Mouse (Mus musculus): ENCODE results near the gene Olfr1424. TPM values are rescaled to one million over a fixed set of nuclear protein-coding genes. Genes with fewer than 3 reads are reported as not detected.
"Not testable (repeated sequence)": the region's sequence is repeated elsewhere in the genome, so short reads cannot be mapped to it uniquely, and the experiment has no call there.

Gene Olfr1424
- polyA plus RNA-seq (2012; ENCODE audit: insufficient read depth, insufficient read length, missing spikeins) = not detected in 2 replicates

DNA sequence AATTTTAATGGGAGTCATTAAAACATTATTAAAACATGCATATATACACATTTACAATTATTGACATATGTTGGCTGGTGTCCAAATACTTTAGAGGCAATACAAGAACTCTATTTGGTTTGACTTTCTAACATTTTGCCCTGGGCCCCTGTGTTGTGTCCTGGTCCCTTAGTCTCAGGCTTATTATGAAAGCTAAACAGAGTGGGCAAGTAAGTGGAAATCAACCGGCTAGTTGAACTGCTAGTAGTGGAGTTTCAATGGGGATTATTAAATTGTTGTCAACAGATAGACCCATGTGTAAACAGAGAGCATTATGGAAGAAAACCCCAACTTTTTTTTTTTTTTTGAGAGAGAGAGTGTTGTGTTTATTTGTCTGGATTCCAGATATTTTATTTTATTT lies at the start of gene Olfr1424:
Olfr1424 (minus strand) TSS at position 101 of the 400 bp plus-strand sequence.
- H3K4me3 ChIP-seq (ENCODE audit: insufficient read depth, low read depth, low read length); H3K27ac ChIP-seq (replicated peaks; ENCODE audit: low read depth, low read length); H3K4me1 ChIP-seq (ENCODE audit: control insufficient read depth, insufficient read depth, insufficient read length, low read length): not testable (repeated sequence)

DNA sequence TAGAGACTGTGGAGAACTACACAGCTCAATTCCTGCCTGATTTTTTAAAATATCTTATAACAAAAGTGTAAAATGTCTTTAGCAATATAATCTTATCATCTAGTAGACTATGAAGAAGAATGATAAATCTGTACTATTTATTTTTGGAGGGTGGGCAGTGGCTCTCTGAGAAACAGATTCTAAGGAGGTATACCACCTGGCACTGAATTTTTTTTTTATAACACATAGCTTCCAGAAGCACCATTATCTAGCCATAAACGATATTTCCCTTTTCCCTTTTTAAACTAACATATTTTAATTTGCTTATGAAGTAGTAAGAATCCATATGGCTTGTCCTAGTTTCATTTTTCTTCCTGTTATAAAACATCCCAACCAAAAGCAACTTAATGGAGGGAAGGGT lies 42.1 kb upstream of the Olfr1424 start:
- Histone ChIP-seq H3K4me1 (ENCODE audit: control insufficient read depth, insufficient read depth, insufficient read length, low read length) (no peaks in the 10 kb centered on the region), H3K27ac (replicated peaks; ENCODE audit: low read depth, low read length) (no peak overlapping the region), H3K4me3 (ENCODE audit: insufficient read depth, low read depth, low read length) (no peak overlapping the region)

DNA sequence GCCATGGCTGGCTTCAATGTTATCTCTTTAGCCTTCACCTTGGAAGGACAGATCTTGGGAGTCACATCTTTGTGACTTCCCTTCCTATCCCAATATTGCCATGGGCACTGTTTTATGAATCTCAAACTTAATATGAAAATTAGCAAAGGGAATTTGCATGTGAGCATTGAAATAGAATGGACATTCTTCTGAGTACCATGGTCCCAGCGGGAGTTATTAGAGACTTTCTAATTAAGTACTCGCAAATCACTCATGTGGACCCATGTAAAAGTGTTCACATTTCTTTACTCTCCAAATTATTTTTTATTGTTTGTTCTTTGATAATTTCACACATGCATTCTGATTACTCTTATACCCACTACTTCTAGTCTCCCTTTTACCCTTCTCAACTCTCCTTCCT lies 40.8 kb upstream of the Olfr1424 start, which contains the start of gene Olfr1427:
Olfr1427 (minus strand) TSS at position 101 of the 400 bp plus-strand sequence.
- Histone ChIP-seq H3K4me1 (ENCODE audit: control insufficient read depth, insufficient read depth, insufficient read length, low read length) (no peaks in the 10 kb centered on the region), H3K27ac (replicated peaks; ENCODE audit: low read depth, low read length) (no peak within 1 kb of the TSS), H3K4me3 (ENCODE audit: insufficient read depth, low read depth, low read length) (no peak within 1 kb of the TSS)

DNA sequence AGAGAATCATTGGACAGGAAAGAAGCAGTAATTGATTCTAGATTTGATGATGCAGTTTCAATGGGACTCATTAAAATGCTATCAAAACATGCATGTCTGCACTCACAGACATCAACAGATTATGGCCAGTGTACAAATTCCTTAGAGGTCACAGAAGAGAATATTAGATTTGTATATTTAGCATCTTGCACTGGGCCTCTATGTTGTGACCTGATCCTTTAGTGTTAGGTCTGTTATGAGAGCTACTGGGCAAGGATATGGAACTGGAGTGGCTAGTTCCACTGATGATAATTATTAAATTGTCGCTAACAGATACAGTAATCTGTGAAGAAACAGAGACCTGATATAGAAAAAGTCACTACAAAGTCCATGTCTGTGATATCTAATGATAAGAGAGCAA lies 29.4 kb upstream of the Olfr1424 start, which contains the start of gene Olfr1426:
Olfr1426 (minus strand) TSS at position 101 of the 400 bp plus-strand sequence.
- H3K27ac ChIP-seq (replicated peaks; ENCODE audit: low read depth, low read length) = no peak within 1 kb of the TSS
- no peak within 1 kb of the TSS for H3K4me3 ChIP-seq (ENCODE audit: insufficient read depth, low read depth, low read length)
- no peaks in the 10 kb centered on the region for H3K4me1 ChIP-seq (ENCODE audit: control insufficient read depth, insufficient read depth, insufficient read length, low read length)

DNA sequence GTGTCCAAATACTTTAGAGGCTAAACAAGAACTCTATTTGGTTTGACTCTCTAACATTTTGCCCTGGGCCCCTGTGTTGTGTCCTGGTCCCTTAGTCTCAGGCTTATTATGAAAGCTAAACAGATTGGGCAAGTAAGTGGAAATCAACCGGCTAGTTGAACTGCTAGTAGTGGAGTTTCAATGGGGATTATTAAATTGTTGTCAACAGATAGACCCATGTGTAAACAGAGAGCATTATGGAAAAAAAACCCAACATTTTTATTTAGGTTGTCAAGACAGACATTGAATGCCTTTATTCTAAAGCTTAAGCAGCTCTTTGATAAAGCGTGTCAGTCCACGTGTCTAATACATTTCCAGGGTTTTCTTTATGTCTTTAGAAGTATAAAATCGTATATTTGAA lies 15.1 kb upstream of the Olfr1424 start, which contains the start of gene Olfr1425:
Olfr1425 (minus strand) TSS at position 101 of the 400 bp plus-strand sequence.
- H3K27ac ChIP-seq (replicated peaks; ENCODE audit: low read depth, low read length); H3K4me1 ChIP-seq (ENCODE audit: control insufficient read depth, insufficient read depth, insufficient read length, low read length); H3K4me3 ChIP-seq (ENCODE audit: insufficient read depth, low read depth, low read length): not testable (repeated sequence)

DNA sequence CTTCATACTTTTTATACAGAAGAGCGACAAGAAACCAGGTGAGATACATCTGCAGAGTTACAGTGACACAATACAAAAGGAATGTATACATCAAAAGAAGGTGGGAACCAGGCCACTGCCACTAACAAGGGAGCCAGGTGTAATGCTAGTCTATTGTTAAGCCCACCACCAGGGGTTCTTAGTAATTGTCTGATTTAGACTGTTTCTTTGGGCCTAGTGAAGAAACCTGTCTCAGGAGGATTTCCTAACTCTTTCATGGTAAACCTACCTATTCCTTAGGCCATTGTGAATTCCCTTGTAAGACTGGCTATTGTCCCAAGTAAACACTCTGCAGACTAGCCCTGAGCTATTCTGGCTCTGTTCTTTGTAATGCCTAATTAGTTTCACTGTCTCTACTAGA lies 7.1 kb upstream of the Olfr1424 start:
- not testable (repeated sequence) for H3K4me3 ChIP-seq (ENCODE audit: insufficient read depth, low read depth, low read length); H3K27ac ChIP-seq (replicated peaks; ENCODE audit: low read depth, low read length); H3K4me1 ChIP-seq (ENCODE audit: control insufficient read depth, insufficient read depth, insufficient read length, low read length)

DNA sequence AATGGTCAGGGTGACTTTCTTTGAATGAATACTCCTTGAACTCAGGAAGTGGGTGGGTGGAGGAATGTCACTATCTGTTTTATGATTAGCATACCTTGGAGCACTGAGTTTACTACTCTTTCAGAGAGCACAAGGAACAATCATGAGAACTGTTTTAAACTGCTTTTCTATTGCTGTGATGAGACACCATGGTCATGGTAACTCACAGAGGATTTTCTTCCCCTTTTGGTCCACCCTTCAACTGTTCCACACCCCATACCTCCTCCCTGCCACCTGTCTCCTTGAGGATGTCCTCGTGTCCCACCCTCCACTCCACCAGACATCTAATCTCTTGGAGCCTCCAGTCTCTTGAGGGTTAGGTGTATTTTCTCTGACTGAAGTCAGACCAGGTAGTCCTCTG lies 5.3 kb upstream of the Olfr1424 start:
- not testable (repeated sequence) for H3K4me3 ChIP-seq (ENCODE audit: insufficient read depth, low read depth, low read length)

DNA sequence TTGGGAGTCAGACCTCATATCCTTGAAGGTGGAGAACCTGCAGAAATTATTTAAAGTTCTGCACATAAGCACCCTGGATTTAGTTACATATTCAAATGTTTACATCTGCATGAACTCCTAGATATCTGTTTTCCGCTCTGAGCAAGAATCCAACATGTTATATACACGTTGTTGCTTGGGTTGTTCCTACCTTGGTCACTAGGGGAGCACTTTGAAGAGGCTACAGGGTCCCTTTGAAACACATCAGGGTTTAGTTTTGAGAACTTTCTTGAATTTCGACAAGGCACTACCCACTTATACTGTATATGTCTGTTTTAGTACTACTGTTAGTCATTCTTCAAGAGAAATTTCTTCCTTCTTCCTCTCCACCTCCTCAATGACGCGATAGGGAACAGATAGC lies 19.3 kb downstream of the Olfr1424 start:
- H3K4me1 ChIP-seq (ENCODE audit: control insufficient read depth, insufficient read depth, insufficient read length, low read length) = no peaks in the 10 kb centered on the region
- no peak overlapping the region for H3K4me3 ChIP-seq (ENCODE audit: insufficient read depth, low read depth, low read length)
- H3K27ac ChIP-seq (replicated peaks; ENCODE audit: low read depth, low read length) = no peak overlapping the region

More for the DNA sequence above, 5.3 kb upstream of the Olfr1424 start:
- not testable (repeated sequence) for H3K4me1 ChIP-seq (ENCODE audit: control insufficient read depth, insufficient read depth, insufficient read length, low read length); H3K27ac ChIP-seq (replicated peaks; ENCODE audit: low read depth, low read length)

DNA sequence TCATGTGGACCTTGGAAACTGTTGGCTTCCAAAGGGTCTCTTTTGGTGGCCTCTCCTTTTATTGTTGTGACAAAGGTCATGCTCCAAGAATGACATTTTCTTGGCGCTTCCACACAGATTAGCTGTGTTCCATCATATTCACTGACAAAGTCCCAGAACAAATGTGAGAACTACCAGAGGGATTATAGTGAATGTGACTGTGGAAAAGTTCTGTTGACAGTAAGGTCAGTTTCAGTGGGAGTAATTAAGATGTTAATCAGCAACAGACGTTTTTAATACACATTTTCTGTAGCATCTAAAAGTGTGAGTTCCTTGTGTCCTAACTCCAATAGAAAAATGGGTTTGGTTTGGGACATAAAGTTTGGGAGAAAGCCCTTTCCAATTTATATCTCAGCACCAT lies 21.3 kb downstream of the Olfr1424 start, which contains the start of gene Olfr1423:
Olfr1423 (minus strand) TSS at position 101 of the 400 bp plus-strand sequence.
- Histone ChIP-seq H3K27ac (replicated peaks; ENCODE audit: low read depth, low read length) (no peak within 1 kb of the TSS), H3K4me1 (ENCODE audit: control insufficient read depth, insufficient read depth, insufficient read length, low read length) (no peaks in the 10 kb centered on the region), H3K4me3 (ENCODE audit: insufficient read depth, low read depth, low read length) (no peak within 1 kb of the TSS)

DNA sequence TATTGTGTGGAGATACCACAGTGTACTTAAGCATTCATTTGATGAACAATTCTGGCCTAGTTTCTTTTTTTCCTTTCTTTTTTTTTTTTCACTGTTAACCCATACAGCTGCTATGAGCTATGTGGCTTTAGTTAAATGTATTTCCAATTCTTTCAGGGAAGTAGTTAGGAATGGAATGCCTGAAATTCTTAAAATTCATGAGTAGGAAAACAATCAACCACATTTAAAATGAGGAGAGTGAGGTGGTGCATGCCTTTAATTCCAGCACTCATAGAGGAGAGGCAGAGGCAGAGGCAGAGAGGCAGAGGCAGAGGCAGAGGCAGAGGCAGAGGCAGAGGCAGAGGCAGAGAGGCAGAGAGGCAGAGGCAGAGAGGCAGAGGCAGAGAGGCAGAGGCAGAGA lies 24.8 kb downstream of the Olfr1424 start:
- Histone ChIP-seq H3K4me3 (ENCODE audit: insufficient read depth, low read depth, low read length) (no peak overlapping the region), H3K4me1 (ENCODE audit: control insufficient read depth, insufficient read depth, insufficient read length, low read length) (no peaks in the 10 kb centered on the region), H3K27ac (replicated peaks; ENCODE audit: low read depth, low read length) (no peak overlapping the region)

DNA sequence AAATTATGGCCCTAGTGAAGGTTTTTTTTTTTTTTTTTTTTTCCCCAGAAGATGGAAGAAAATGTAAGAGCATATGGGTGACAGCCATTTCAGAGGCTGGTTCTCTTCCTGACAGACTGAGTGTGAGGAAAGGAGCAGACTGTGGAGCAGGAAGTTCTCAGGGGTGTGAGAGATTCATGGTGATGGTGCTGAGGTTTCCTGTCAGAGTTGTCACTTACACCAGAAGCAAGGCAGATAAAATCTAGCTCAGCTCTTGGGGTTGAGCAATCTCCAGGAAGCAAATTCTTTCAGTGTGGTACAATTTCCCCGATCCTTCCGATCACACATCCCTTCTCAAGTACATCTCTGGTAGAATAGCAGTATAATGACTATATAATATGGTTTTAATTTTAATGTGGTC lies 35.9 kb downstream of the Olfr1424 start:
- Histone ChIP-seq H3K4me1 (ENCODE audit: control insufficient read depth, insufficient read depth, insufficient read length, low read length) (no peaks in the 10 kb centered on the region), H3K27ac (replicated peaks; ENCODE audit: low read depth, low read length) (no peak overlapping the region), H3K4me3 (ENCODE audit: insufficient read depth, low read depth, low read length) (no peak overlapping the region)

DNA sequence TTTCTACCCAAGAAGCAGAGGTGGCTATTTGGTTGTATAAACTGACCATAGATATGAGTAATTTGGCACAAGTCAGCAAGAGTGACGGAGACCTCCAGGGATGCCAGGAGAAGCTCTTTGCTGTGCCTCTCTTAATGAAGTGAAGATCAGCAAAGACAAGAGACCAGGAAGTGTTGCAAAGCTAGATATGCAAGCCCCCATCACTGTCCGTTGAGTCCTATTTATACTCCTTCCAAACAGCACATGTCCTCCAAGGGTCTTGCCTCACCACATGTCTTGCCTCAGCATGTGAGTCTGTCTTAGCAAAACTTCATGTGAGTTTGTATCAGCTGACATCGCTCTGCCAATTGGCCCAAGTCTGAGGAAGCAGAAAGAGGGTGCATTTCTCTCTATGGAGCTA lies 37.1 kb downstream of the Olfr1424 start:
- Histone ChIP-seq H3K27ac (replicated peaks; ENCODE audit: low read depth, low read length) (no peak overlapping the region), H3K4me3 (ENCODE audit: insufficient read depth, low read depth, low read length) (no peak overlapping the region), H3K4me1 (ENCODE audit: control insufficient read depth, insufficient read depth, insufficient read length, low read length) (no peaks in the 10 kb centered on the region)

DNA sequence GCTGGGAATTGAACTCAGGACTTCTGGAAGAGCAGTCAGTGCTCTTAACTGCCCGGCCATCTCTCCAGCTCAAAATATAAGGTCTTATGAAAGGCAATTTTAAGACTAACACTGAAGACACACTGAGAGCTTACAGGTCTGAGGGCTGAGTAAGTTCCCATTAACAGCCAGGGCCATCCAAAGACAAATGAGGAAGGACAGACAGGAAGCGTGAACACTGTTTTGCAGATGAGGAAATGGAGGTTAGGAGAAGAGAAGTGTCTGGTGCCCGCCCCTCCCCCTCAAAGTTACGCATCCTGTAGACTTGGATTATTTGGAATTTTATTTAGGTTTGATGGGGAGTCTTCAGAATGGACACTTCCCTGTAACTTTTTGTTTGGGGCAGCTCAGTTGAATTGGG lies 38.3 kb downstream of the Olfr1424 start:
- no peak overlapping the region for H3K4me3 ChIP-seq (ENCODE audit: insufficient read depth, low read depth, low read length)
- no peaks in the 10 kb centered on the region for H3K4me1 ChIP-seq (ENCODE audit: control insufficient read depth, insufficient read depth, insufficient read length, low read length)
- H3K27ac ChIP-seq (replicated peaks; ENCODE audit: low read depth, low read length) = no peak overlapping the region

DNA sequence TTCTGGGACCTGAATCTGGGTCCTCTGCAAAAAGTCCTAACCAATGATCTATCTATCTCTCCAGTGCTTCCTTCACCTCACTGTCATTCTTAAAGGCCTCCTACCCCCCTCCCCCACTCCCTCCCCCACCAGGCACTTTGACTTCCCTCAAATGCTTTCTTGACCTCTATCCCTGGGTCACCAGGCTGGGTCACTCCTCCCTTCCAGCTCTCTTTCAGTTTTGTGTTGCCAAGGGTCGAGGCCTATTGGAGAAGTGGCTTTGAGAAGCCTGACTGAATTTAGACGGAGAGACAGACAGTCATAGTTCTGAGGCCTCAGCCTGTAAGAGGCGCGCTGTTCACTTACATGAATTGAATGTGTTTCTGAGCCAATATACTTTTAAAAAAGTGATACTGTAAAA lies 46.3 kb downstream of the Olfr1424 start:
- no peaks in the 10 kb centered on the region for H3K4me1 ChIP-seq (ENCODE audit: control insufficient read depth, insufficient read depth, insufficient read length, low read length)
- H3K27ac ChIP-seq (replicated peaks; ENCODE audit: low read depth, low read length) = no peak overlapping the region
- no peak overlapping the region for H3K4me3 ChIP-seq (ENCODE audit: insufficient read depth, low read depth, low read length)

DNA sequence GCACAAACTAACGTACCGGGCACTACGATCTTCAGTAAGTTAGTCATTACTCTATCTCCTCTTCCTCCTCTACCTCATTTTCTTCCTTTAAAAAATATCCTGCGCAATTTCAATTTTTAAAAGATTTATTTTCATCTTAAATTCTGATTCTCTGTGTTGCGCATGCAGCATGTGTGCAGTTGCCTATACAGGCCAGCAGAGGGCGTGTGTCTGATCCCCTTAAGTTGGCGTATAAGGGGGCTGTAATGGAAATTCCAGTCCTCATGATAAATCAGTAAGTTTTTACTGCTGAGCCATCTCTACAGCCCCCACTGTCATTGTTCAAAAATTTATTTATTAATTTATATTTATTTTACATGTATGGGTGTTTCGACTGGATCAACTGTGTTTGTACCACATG lies 46.8 kb downstream of the Olfr1424 start:
- H3K4me3 ChIP-seq (ENCODE audit: insufficient read depth, low read depth, low read length) = no peak overlapping the region
- H3K27ac ChIP-seq (replicated peaks; ENCODE audit: low read depth, low read length) = no peak overlapping the region
- no peaks in the 10 kb centered on the region for H3K4me1 ChIP-seq (ENCODE audit: control insufficient read depth, insufficient read depth, insufficient read length, low read length)

DNA sequence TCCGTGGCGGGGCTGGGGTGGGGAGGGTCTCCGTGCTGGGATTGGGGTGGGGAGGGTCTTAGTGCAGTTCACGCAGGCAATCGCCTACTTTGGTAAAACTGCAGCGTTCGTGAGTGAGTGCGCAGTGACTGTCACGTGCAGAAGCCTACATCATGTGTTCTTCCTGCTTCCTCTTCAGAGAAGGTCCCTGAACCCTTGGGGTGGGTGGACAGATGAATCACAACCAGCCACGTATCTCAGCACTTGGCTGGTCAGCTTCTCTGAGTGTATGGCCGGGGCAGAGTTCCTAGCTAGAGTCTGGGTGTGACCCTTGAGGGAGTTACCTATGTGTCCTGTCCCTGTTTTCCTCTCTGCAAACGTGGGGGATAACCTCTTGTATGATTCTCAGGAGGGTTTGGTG lies 49.3 kb downstream of the Olfr1424 start:
- Histone ChIP-seq H3K4me1 (ENCODE audit: control insufficient read depth, insufficient read depth, insufficient read length, low read length) (no peaks in the 10 kb centered on the region), H3K4me3 (ENCODE audit: insufficient read depth, low read depth, low read length) (peak overlapping the region; percentile 8; the same call in 1 of the 2 replicates), H3K27ac (replicated peaks; ENCODE audit: low read depth, low read length) (no peak overlapping the region; the same call in 1 of the 2 replicates)

Data from brown adipose tissue, adult 24 weeks (tissue).